Mouse (Mus musculus) ES-E14 (cell line): ENCODE data around the gene Spata3. TPM values are rescaled to one million over a fixed set of nuclear protein-coding genes. Genes with fewer than 3 reads are reported as not detected.
"Not testable (repeated sequence)": the region's sequence is repeated elsewhere in the genome, so short reads cannot be mapped to it uniquely, and the experiment has no call there.

Source experiments
- DNase-seq: peaks from one replicate; pipeline ENCODE4 v3.0.0-alpha.2; 2013; ENCODE audit warnings: low read depth, low spot score
- H3K27ac ChIP-seq: 2 replicates; pipeline ENCODE4 v1.5.1; 2012; ENCODE audit warnings: low read depth, mild to moderate bottlenecking, low read length, moderate library complexity, mixed read lengths; ENCODE audit not compliant: poor library complexity, insufficient read depth, severe bottlenecking
- H3K36me3 ChIP-seq: 2 replicates; pipeline ENCODE4 v1.6.1; 2012; ENCODE audit warnings: mild to moderate bottlenecking, low read length, moderate library complexity, mixed read lengths; ENCODE audit not compliant: control insufficient read depth, poor library complexity, insufficient read depth, severe bottlenecking
- H3K4me1 ChIP-seq, 2 experiments: fragments of 150-350 bp in 1 of 2; sonication (generic) in 1 of 2; 2 replicates each; pipeline ENCODE4 v1.6.1; 2012; ENCODE audit warnings: low read length in 2 of 2, mild to moderate bottlenecking in 1 of 2, mixed read lengths in 1 of 2; ENCODE audit not compliant: control insufficient read depth in 2 of 2, insufficient read depth in 2 of 2, poor library complexity in 1 of 2
- H3K4me3 ChIP-seq, 2 experiments: fragments of 150-350 bp in 1 of 2; sonication (generic) in 1 of 2; 2 replicates each; pipeline ENCODE4 v1.5.1; 2012; ENCODE audit warnings: low read length in 2 of 2, low read depth in 1 of 2, mild to moderate bottlenecking in 1 of 2, mixed read lengths in 1 of 2; ENCODE audit not compliant: insufficient read depth in 1 of 2, poor library complexity in 1 of 2, severe bottlenecking in 1 of 2
- H3K9ac ChIP-seq: 2 replicates; pipeline ENCODE4 v1.6.1; 2012; ENCODE audit warnings: low read depth, mild to moderate bottlenecking, low read length, mixed read lengths; ENCODE audit not compliant: poor library complexity, insufficient read depth, severe bottlenecking
- H3K9me3 ChIP-seq: fragments of 150-350 bp; sonication (generic); 2 replicates; pipeline ENCODE4 v1.6.1; 2012; ENCODE audit warnings: low read depth, mild to moderate bottlenecking, low read length; ENCODE audit not compliant: control insufficient read depth, insufficient read depth
- CHD2 ChIP-seq: IDR thresholded peaks from 2 replicates; pipeline ENCODE4 v1.6.1; 2014; ENCODE audit warnings: mild to moderate bottlenecking, low read depth, low read length, inconsistent platforms
- HCFC1 ChIP-seq: IDR thresholded peaks from 2 replicates; pipeline ENCODE4 v1.6.1; 2012; ENCODE audit warnings: low read length, inconsistent platforms, borderline replicate concordance; ENCODE audit not compliant: insufficient read depth
- MAFK ChIP-seq: IDR thresholded peaks from 2 replicates; pipeline ENCODE4 v1.6.1; 2014; ENCODE audit warnings: mild to moderate bottlenecking, low read depth, low read length, inconsistent platforms; ENCODE audit not compliant: insufficient read depth
- ZC3H11A ChIP-seq: IDR thresholded peaks from 2 replicates; pipeline ENCODE4 v1.6.1; 2012; ENCODE audit warnings: low read depth, mild to moderate bottlenecking, inconsistent platforms, low read length, borderline replicate concordance
- ZNF384 ChIP-seq: IDR thresholded peaks from 2 replicates; pipeline ENCODE4 v1.6.1; 2012; ENCODE audit warnings: low read depth, low read length, inconsistent platforms
- in situ Hi-C, 2 experiments: fragments of 600-800 bp; cut with MboI; formaldehyde crosslinking; loops; one replicate each; pipeline ENCODE4 v1.15.1; 2025; ENCODE audit warnings: low sequenced_read_pairs in 2 of 2, inconsistent platforms in 1 of 2; ENCODE audit not compliant: unreplicated experiment in 2 of 2
- total RNA-seq: library from RNA; depleted of rRNA; stranded (reverse); fragments of 300-350 nt; gene quantifications from 2 replicates; pipeline ENCODE4 v1.2.3, GENCODE M21; 2012

Gene Spata3
- total RNA-seq, 1 experiment = not detected

GRCm38 (mm10) chr1:85999853-86000570, 16.6 kb upstream of the Spata3 start:
- Histone ChIP-seq H3K27ac (no peak overlapping the region), H3K9me3 (no peaks in the 10 kb centered on the region), H3K9ac (no peak overlapping the region), H3K4me1 (no peaks in the 10 kb centered on the region), H3K36me3 (no peaks in the 10 kb centered on the region), H3K4me3 (no peak overlapping the region)
- no peak for DNase-seq
- TF ChIP-seq ZNF384 (no peak), ZC3H11A (no peak), HCFC1 (no peak), CHD2 (no peak), MAFK (no peak)
- in situ Hi-C loops = no loop called here

- Histone ChIP-seq H3K36me3 (no peaks in the 10 kb centered on the region), H3K9me3 (no peaks in the 10 kb centered on the region), H3K4me3 (no peak overlapping the region), H3K27ac (no peak overlapping the region), H3K4me1 (peaks cover 0 to 2% of the 10 kb centered on the region in 2 experiments; a peak in 1 of 4 replicates), H3K9ac (no peak overlapping the region)
- in situ Hi-C loops = loop anchor here in 1 of 2 experiments (5.0 kb wide), 1 partner anchor 153 kb away; no protein-coding TSS in a partner anchor
- no peak for DNase-seq
- no peak for TF ChIP-seq ZNF384
- no peak for TF ChIP-seq CHD2
- no peak for TF ChIP-seq MAFK
- TF ChIP-seq HCFC1 = no peak
- no peak for TF ChIP-seq ZC3H11A
Measured at GRCm38 (mm10) chr1:86005540-86005939, 11.1 kb upstream of the Spata3 start.

DNA sequence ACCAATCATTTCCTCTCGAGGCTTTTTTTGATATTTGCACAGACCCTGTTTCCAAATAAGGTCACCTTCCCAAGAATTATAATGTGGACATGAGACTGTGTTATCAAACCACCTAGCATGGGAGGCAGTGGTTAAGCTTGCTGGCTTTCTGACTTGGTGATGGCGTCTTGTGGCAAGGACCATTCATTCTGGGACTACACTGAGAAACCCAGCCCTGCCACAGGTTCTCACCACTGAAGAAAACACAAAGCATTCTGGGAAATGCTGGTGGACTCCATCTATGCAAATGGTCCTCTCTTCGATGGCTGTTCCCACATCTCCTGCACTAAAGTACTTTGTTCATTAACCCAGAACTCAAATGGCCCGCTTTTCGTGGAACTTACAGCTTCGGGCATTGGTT, 10.6 kb upstream of the Spata3 start:
- TF ChIP-seq HCFC1 = no peak
- no peak for TF ChIP-seq CHD2
- no peak for TF ChIP-seq ZNF384
- TF ChIP-seq ZC3H11A = no peak
- no peak for TF ChIP-seq MAFK
- H3K27ac ChIP-seq = no peak overlapping the region
- in situ Hi-C loops = loop anchor here in 1 of 2 experiments (5.0 kb wide), 1 partner anchor 154 kb away; no protein-coding TSS in a partner anchor
- no peak overlapping the region for H3K4me3 ChIP-seq
- H3K9ac ChIP-seq = no peak overlapping the region
- no peaks in the 10 kb centered on the region for H3K36me3 ChIP-seq
- peaks cover 0 to 2% of the 10 kb centered on the region in 2 experiments; a peak in 1 of 4 replicates for H3K4me1 ChIP-seq
- DNase-seq = no peak
- no peaks in the 10 kb centered on the region for H3K9me3 ChIP-seq

- DNase-seq = peak; percentile 92
- Histone ChIP-seq H3K9me3 (no peaks in the 10 kb centered on the region), H3K36me3 (no peaks in the 10 kb centered on the region), H3K9ac (no peak overlapping the region), H3K4me1 (peaks cover 0 to 2% of the 10 kb centered on the region in 2 experiments; a peak in 1 of 4 replicates), H3K4me3 (no peak overlapping the region), H3K27ac (no peak overlapping the region)
- in situ Hi-C loops = loop anchor here in 1 of 2 experiments (5.0 kb wide), 1 partner anchor 155 kb away; no protein-coding TSS in a partner anchor
- peak; percentile 88 for TF ChIP-seq ZNF384
- TF ChIP-seq ZC3H11A = peak; percentile 68
- no peak for TF ChIP-seq HCFC1
- TF ChIP-seq CHD2 = no peak
Measured at GRCm38 (mm10) chr1:86007778-86008177, 8.8 kb upstream of the Spata3 start.

DNA sequence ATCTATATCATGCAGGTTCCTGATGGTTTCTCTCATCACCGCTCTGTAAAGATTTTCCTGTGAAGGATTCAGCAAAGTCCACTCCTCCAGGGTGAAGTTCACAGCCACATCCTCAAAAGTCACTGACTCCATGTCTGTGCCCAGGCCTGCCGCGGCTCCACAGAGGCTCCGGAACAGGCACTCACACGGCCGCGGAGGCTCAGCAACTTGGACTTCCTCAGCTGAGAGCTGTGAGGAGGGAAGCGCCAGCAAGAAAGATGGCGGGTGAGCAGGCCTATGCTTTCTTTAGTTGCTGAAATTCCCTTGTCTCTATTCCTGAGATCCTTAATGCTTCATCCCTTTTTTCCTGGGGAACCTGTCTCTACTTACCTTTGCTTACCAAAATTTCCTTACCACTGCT, 858 bp upstream of the Spata3 start:
- H3K4me3 ChIP-seq, H3K9ac ChIP-seq, H3K9me3 ChIP-seq, in situ Hi-C loops, H3K36me3 ChIP-seq, DNase-seq, H3K27ac ChIP-seq, H3K4me1 ChIP-seq: not testable (repeated sequence)
